8 mouse cellular contexts compared by ENCODE assay signal in the genomic region with DNA sequence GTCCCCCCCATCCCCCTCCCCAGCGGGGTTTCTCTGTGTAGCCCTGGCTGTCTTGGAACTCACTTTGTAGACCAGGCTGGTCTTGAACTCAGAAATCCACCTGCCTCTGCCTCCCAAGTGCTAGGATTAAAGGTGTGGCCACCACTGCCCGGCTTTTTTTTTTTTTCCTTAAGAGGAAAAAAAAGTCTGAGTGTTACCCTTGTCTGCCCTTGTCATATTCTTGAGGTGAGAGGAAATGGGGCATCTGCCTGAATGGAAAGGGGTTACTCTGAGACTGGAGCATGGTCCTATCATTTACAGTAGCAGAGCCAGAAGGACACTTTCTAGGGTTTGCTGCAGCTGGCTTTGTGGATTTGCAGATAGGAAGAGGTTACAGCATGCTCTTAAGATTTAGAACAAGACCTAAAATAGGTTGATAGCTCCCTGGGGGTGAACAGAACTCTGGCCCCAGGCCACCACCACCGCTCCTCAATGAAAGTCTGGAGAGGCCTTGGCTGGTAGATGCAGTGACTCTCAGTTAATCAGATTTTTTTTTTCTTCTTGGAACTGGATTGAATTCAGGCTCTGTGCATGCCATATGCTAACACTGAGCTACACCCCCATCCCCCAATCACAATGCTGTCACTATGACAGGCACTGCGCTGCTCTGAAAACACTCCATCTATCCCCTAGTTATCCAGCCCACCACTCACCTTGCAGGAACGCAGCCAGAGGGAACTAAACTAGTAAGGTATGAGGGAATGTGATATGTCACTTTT. TPM values are rescaled to one million over a fixed set of nuclear protein-coding genes. Genes with fewer than 3 reads are reported as not detected.
DNase-seq lines count a peak whose midpoint lies in the region; ATAC-seq and TF ChIP-seq lines count a peak whose summit lies in the region.

No protein-coding gene starts in this region.

- H3K36me3 ChIP-seq in heart, adult 2 months (ENCODE audit: control insufficient read depth, insufficient read depth, low read length) = no peaks in the 10 kb centered on the region
- no peaks in the 10 kb centered on the region for H3K36me3 ChIP-seq in forebrain, postnatal 0 days (ENCODE audit: insufficient read depth)
- H3K36me3 ChIP-seq in midbrain, embryonic 12.5 days = no peaks in the 10 kb centered on the region

- no peak for TF ChIP-seq CTCF in heart, adult 2 months (IDR thresholded peaks at IDR 0.05)
- TF ChIP-seq CTCF in forebrain, postnatal 0 days (IDR thresholded peaks at IDR 0.05; ENCODE audit: low read depth) = no peak

- DNase-seq in heart, adult 2 months = peak in 1 of 2 experiments; percentile 43
- no peak for DNase-seq in heart, postnatal 25 days (ENCODE audit: low spot score)
- peak; percentile 8 for DNase-seq in adipocyte (ENCODE audit: low spot score)
- DNase-seq in forebrain, postnatal 0 days = peak; percentile 75
- DNase-seq in spleen, postnatal 14 days (ENCODE audit: low spot score in 2 of 2) = no peak
- DNase-seq in left cerebral cortex, adult 18-20 months (ENCODE audit: low spot score in 2 of 2) = no peak
- DNase-seq in c-Kit-positive CD71-positive TER-119-positive erythroid progenitor cells, embryonic 14.5 days (ENCODE audit: low spot score) = no peak

- no peak for TF ChIP-seq POLR2A in heart, adult 2 months (IDR thresholded peaks at IDR 0.05; ENCODE audit: insufficient read depth, low read depth, low read length)

- H3K79me2 ChIP-seq in heart, adult 2 months (replicated peaks; ENCODE audit: control insufficient read depth, insufficient read depth, low read length) = no peaks in the 10 kb centered on the region

- H3K27me3 ChIP-seq in heart, adult 2 months (ENCODE audit: control insufficient read depth, insufficient read depth, low read length) = no peaks in the 10 kb centered on the region
- H3K27me3 ChIP-seq in forebrain, postnatal 0 days (ENCODE audit: insufficient read depth, low read length) = no peaks in the 10 kb centered on the region
- H3K27me3 ChIP-seq in midbrain, embryonic 12.5 days = no peaks in the 10 kb centered on the region

- intact Hi-C loops in heart, adult 2 months (cut with DNase I) = loop anchor here (1.0 kb wide), 1 partner anchor 75 kb away; a partner anchor contains a TSS
- intact Hi-C loops in heart, postnatal 25 days (cut with DNase I) = loop anchor here (1.0 kb wide), 2 partner anchors 75 to 107 kb away; a partner anchor contains a TSS

- 58% methylated on average over 4 of the region's 5 CpGs for WGBS in heart, adult 2 months
- WGBS in forebrain, postnatal 0 days = 43% methylated on average over 5 of the region's 5 CpGs
- WGBS in midbrain, embryonic 12.5 days = 78% methylated on average over 5 of the region's 5 CpGs

- peaks cover 7% of the 10 kb centered on the region for H3K4me1 ChIP-seq in heart, adult 2 months (ENCODE audit: control insufficient read depth, insufficient read depth, low read length)
- H3K4me1 ChIP-seq in forebrain, postnatal 0 days (ENCODE audit: insufficient read depth) = peaks cover 25% of the 10 kb centered on the region
- peaks cover 39% of the 10 kb centered on the region for H3K4me1 ChIP-seq in midbrain, embryonic 12.5 days

- no peak overlapping the region for H3K9ac ChIP-seq in heart, adult 2 months (ENCODE audit: low read depth, low read length)
- 0 out of 2 replicates have a peak overlapping the region, but pooled peaks have one; percentile 6 for H3K9ac ChIP-seq in forebrain, postnatal 0 days
- no peak overlapping the region for H3K9ac ChIP-seq in midbrain, embryonic 12.5 days (replicated peaks)

- no peak overlapping the region; the same call in 1 of the 2 replicates for H3K27ac ChIP-seq in heart, adult 2 months
- peak overlapping the region; percentile 84 for H3K27ac ChIP-seq in forebrain, postnatal 0 days (ENCODE audit: low read depth, low read length)
- H3K27ac ChIP-seq in midbrain, embryonic 12.5 days (replicated peaks) = peak overlapping the region; percentile 74; the same call in 1 of the 2 replicates

- peak; percentile 24 for ATAC-seq in forebrain, postnatal 0 days
- no peak for ATAC-seq in midbrain, embryonic 12.5 days (ENCODE audit: low FRiP score, low read depth)

- H3K4me3 ChIP-seq in heart, adult 2 months = no peak overlapping the region
- no peak overlapping the region for H3K4me3 ChIP-seq in forebrain, postnatal 0 days (ENCODE audit: low read depth, low read length)
- H3K4me3 ChIP-seq in midbrain, embryonic 12.5 days = no peak overlapping the region

- peak overlapping the region; percentile 54 for H3K4me2 ChIP-seq in forebrain, postnatal 0 days (ENCODE audit: low read depth)
- no peak overlapping the region for H3K4me2 ChIP-seq in midbrain, embryonic 12.5 days (replicated peaks)

- TF ChIP-seq EP300 in heart, adult 2 months (IDR thresholded peaks at IDR 0.05; ENCODE audit: insufficient read depth, low read depth, low read length) = 0 out of 2 replicates have a peak, but pooled peaks have one; percentile 13

- no peaks in the 10 kb centered on the region for H3K9me3 ChIP-seq in forebrain, postnatal 0 days (ENCODE audit: low read length)
- 0 out of 2 replicates have a peak, but pooled peaks cover 2% of the 10 kb centered on the region for H3K9me3 ChIP-seq in midbrain, embryonic 12.5 days

RNA-seq across cellular contexts. Expression of a gene that starts 9.3 kb away (rescaled TPM):
- total RNA-seq in heart, adult 2 months (2021) = 10 to 100 TPM; 23.1 to 29.0 TPM
- polyA plus RNA-seq in heart, adult 2 months (2012; rRNA removed) = 32.2 and 51.2 TPM in 2 replicates
- total RNA-seq in heart, postnatal 25 days (2021) = 10 to 100 TPM; 22.9 to 29.7 TPM
- total RNA-seq in forebrain, postnatal 0 days (2014; rRNA removed) = 56.6 and 108 TPM in 2 replicates
- 99.0 and 150 TPM in 2 replicates for polyA plus RNA-seq in forebrain, postnatal 0 days (2015; fragmentation: Nextera tagmentation; extraction: Ambion mirVana)
- 109 and 118 TPM in 2 replicates for polyA plus RNA-seq in midbrain, embryonic 12.5 days (2016; fragmentation: Nextera tagmentation; extraction: Ambion mirVana)
- total RNA-seq in left cerebral cortex, adult 18-20 months (2021) = 10 to 100 TPM; 17.0 to 20.6 TPM

RNA-seq across cellular contexts. Expression of a gene that starts 23.2 kb away (rescaled TPM):
- total RNA-seq in heart, adult 2 months (2021) = 1 to 10 TPM; 2.6 to 5.3 TPM
- 6.2 and 7.8 TPM in 2 replicates for polyA plus RNA-seq in heart, adult 2 months (2012; rRNA removed)
- total RNA-seq in heart, postnatal 25 days (2021) = 1 to 10 TPM; 4.1 to 5.6 TPM
- total RNA-seq in forebrain, postnatal 0 days (2014; rRNA removed) = 5,538 and 5,638 TPM in 2 replicates
- polyA plus RNA-seq in forebrain, postnatal 0 days (2015; fragmentation: Nextera tagmentation; extraction: Ambion mirVana) = 1,072 and 1,153 TPM in 2 replicates
- polyA plus RNA-seq in midbrain, embryonic 12.5 days (2016; fragmentation: Nextera tagmentation; extraction: Ambion mirVana) = 380 and 432 TPM in 2 replicates
- total RNA-seq in left cerebral cortex, adult 18-20 months (2021) = 100 to 1,000 TPM; 169 to 171 TPM

Comparison
In these comparisons a context has a peak if more than half of its experiments do, and no peak if none do; other contexts are left out.
1. DNase-seq: peak in adipocyte (single experiment) and forebrain, postnatal 0 days (single experiment); none in heart, postnatal 25 days (single experiment), spleen, postnatal 14 days (0 of 2), left cerebral cortex, adult 18-20 months (0 of 2) and c-Kit-positive CD71-positive TER-119-positive erythroid progenitor cells, embryonic 14.5 days (single experiment).
2. RNA of a gene that starts 23.2 kb away (total RNA-seq): 5,538 to 5,638 TPM in forebrain, postnatal 0 days; 169 to 171 TPM in left cerebral cortex, adult 18-20 months, 4.1 to 5.6 TPM in heart, postnatal 25 days and 2.6 to 5.3 TPM in heart, adult 2 months; every median in the first group is over 10 times any median in the second.